Mouse (Mus musculus) bone marrow, adult 2 months (tissue): ENCODE measurements around the gene Nebl. TPM values are rescaled to one million over a fixed set of nuclear protein-coding genes. Genes with fewer than 3 reads are reported as not detected.

Experiments
- H3K27ac ChIP-seq: fragments of 200-500 bp; 2 replicates; pipeline ENCODE4 v1.5.1; 2012; ENCODE audit warnings: low read depth, mild to moderate bottlenecking, control low read depth, inconsistent platforms, low read length; ENCODE audit not compliant: control insufficient read depth, poor library complexity, insufficient read depth
- H3K4me1 ChIP-seq: fragments of 200-500 bp; 2 replicates; pipeline ENCODE4 v1.6.1; 2011; ENCODE audit warnings: low read length; ENCODE audit not compliant: control insufficient read depth, insufficient read depth
- H3K4me3 ChIP-seq: fragments of 200-500 bp; replicated peaks from 2 replicates; pipeline ENCODE3; 2011; ENCODE audit warnings: mild to moderate bottlenecking, low read depth, low read length, control low read depth; ENCODE audit not compliant: control insufficient read depth
- CTCF ChIP-seq: fragments of 200-500 bp; IDR thresholded peaks from 2 replicates; pipeline ENCODE4 v1.5.1; 2011; ENCODE audit warnings: low read length, control low read depth; ENCODE audit not compliant: control insufficient read depth, insufficient read depth
- POLR2A ChIP-seq: fragments of 200-500 bp; IDR thresholded peaks from 2 replicates; pipeline ENCODE4 v1.6.1; 2011; ENCODE audit warnings: low read depth, mild to moderate bottlenecking, control low read depth, low read length, borderline replicate concordance; ENCODE audit not compliant: control insufficient read depth
- WGBS: fragments of 180-500 bp; shearing (Covaris S2); methylation state at CpG from one replicate; pipeline ENCODE4 v1.1.7; 2018; 5-methylcytosine and 5-hydroxymethylcytosine counted together
- polyA plus RNA-seq: library from polyadenylated mRNA; stranded (reverse); fragments of >200 nt; gene quantifications from 2 replicates; pipeline ENCODE4 v1.2.4, GENCODE M21; 2011; ENCODE audit warnings: low replicate concordance; ENCODE audit not compliant: missing spikeins, insufficient read depth, insufficient read length

Nebl gene
- polyA plus RNA-seq, 1 experiment = 2.7 TPM

GRCm38 (mm10) chr2:17638631-17639030, 92.6 kb downstream of the Nebl start:
- Histone ChIP-seq H3K4me3 (no peak overlapping the region), H3K27ac (no peak overlapping the region), H3K4me1 (no peaks in the 10 kb centered on the region)
- WGBS = 57% methylated on average over 5 of the region's 5 CpGs
- TF ChIP-seq POLR2A (no peak), CTCF (no peak)

- WGBS = 37% methylated on average over 3 of the region's 3 CpGs
- H3K4me1 ChIP-seq = no peaks in the 10 kb centered on the region
- no peak for TF ChIP-seq POLR2A
- TF ChIP-seq CTCF = no peak
- no peak overlapping the region for H3K27ac ChIP-seq
- H3K4me3 ChIP-seq = no peak overlapping the region
Observed at GRCm38 (mm10) chr2:17623931-17624330, 107.3 kb downstream of the Nebl start.

- Histone ChIP-seq H3K4me3 (no peak overlapping the region), H3K27ac (no peak overlapping the region), H3K4me1 (no peaks in the 10 kb centered on the region)
- TF ChIP-seq CTCF = no peak
- TF ChIP-seq POLR2A = no peak
- WGBS = 28% methylated on average over 3 of the region's 3 CpGs
Observed at GRCm38 (mm10) chr2:17610259-17610658, 121.0 kb downstream of the Nebl start.

- no peak overlapping the region for H3K4me3 ChIP-seq
- H3K27ac ChIP-seq = no peak overlapping the region
- no peaks in the 10 kb centered on the region for H3K4me1 ChIP-seq
- TF ChIP-seq CTCF (no peak), POLR2A (no peak)
- 76% methylated on average over 4 of the region's 4 CpGs for WGBS
Observed at GRCm38 (mm10) chr2:17603573-17603972, 127.7 kb downstream of the Nebl start.

GRCm38 (mm10) chr2:17600652-17601051, 130.6 kb downstream of the Nebl start:
- Histone ChIP-seq H3K4me1 (no peaks in the 10 kb centered on the region), H3K4me3 (no peak overlapping the region), H3K27ac (no peak overlapping the region)
- WGBS = 75% methylated on average over 2 of the region's 2 CpGs
- no peak for TF ChIP-seq POLR2A
- no peak for TF ChIP-seq CTCF

GRCm38 (mm10) chr2:17599860-17600259, 131.4 kb downstream of the Nebl start:
- Histone ChIP-seq H3K4me1 (no peaks in the 10 kb centered on the region), H3K4me3 (no peak overlapping the region), H3K27ac (no peak overlapping the region)
- TF ChIP-seq POLR2A = no peak
- no peak for TF ChIP-seq CTCF
- WGBS = 73% methylated on average over 4 of the region's 4 CpGs

- H3K4me1 ChIP-seq = no peaks in the 10 kb centered on the region
- TF ChIP-seq POLR2A (no peak), CTCF (no peak)
- H3K4me3 ChIP-seq = no peak overlapping the region
- 55% methylated on average over 2 of the region's 2 CpGs for WGBS
- H3K27ac ChIP-seq = no peak overlapping the region
Observed at GRCm38 (mm10) chr2:17597932-17598331, 133.3 kb downstream of the Nebl start.

- WGBS = 68% methylated on average over 3 of the region's 3 CpGs
- no peak for TF ChIP-seq POLR2A
- TF ChIP-seq CTCF = no peak
- Histone ChIP-seq H3K4me3 (no peak overlapping the region), H3K4me1 (no peaks in the 10 kb centered on the region), H3K27ac (no peak overlapping the region)
Observed at GRCm38 (mm10) chr2:17589669-17590068, 141.6 kb downstream of the Nebl start.

- H3K4me1 ChIP-seq = no peaks in the 10 kb centered on the region
- H3K4me3 ChIP-seq = no peak overlapping the region
- 76% methylated on average over 6 of the region's 6 CpGs for WGBS
- TF ChIP-seq POLR2A (no peak), CTCF (no peak)
- H3K27ac ChIP-seq = no peak overlapping the region
Observed at GRCm38 (mm10) chr2:17585329-17585992, 145.8 kb downstream of the Nebl start.
